Mouse (Mus musculus) stomach, postnatal 0 days (tissue): ENCODE measurements at regions not wholly inside any gene's neighbourhood (a gene's known extent, or its start where the extent isn't known, plus 50 kb on each side); places are given as distances from the start of the nearest gene placed in this dataset.

ENCODE experiments used
- CTCF ChIP-seq: IDR thresholded peaks from 2 replicates; pipeline ENCODE4 v1.5.1; 2016; ENCODE audit warnings: antibody characterized with exemption, low read depth, mild to moderate bottlenecking, moderate library complexity
- EP300 ChIP-seq: optimal IDR thresholded peaks from 2 replicates; pipeline ENCODE3; 2016; ENCODE audit warnings: antibody characterized with exemption

GRCm38 (mm10) chr1:152226049-152226448 lies 136.1 kb upstream of the 1700025G04Rik start:
- TF ChIP-seq CTCF (no peak), EP300 (no peak)
